Mouse (Mus musculus) C2C12 (cell line): ENCODE measurements around the gene Col4a3.

Experiments
- CEBPB ChIP-seq: IDR thresholded peaks from one replicate; pipeline ENCODE4 v1.6.1; 2011; ENCODE audit warnings: low read depth, mild to moderate bottlenecking, control low read depth, moderate library complexity
- CTCF ChIP-seq: IDR thresholded peaks from one replicate; pipeline ENCODE4 v1.5.1; 2011; ENCODE audit not compliant: control insufficient read depth, insufficient read depth, insufficient read length
- MAX ChIP-seq: IDR thresholded peaks from one replicate; pipeline ENCODE4 v1.6.1; 2011; ENCODE audit warnings: mild to moderate bottlenecking, control low read depth
- MYOD1 ChIP-seq: IDR thresholded peaks from one replicate; pipeline ENCODE4 v1.6.1; 2011; ENCODE audit warnings: low read depth; ENCODE audit not compliant: control insufficient read depth, insufficient read length
- MYOG ChIP-seq: IDR thresholded peaks from one replicate; pipeline ENCODE4 v1.6.1; 2011; ENCODE audit not compliant: control insufficient read depth, insufficient read length; ENCODE audit errors: extremely low read depth
- USF1 ChIP-seq: IDR thresholded peaks from one replicate; pipeline ENCODE4 v1.6.1; 2011; ENCODE audit warnings: low read depth, mild to moderate bottlenecking, control low read depth, moderate library complexity

GRCm38 (mm10) chr1:82569405-82569804 lies 17.3 kb upstream of the Col4a3 start:
- TF ChIP-seq CTCF: no peak
- no peak for TF ChIP-seq CEBPB
- no peak for TF ChIP-seq USF1
- TF ChIP-seq MYOD1: no peak
- no peak for TF ChIP-seq MYOG
- TF ChIP-seq MAX: no peak
